Mouse (Mus musculus) C2C12 (cell line): Measurements from ENCODE around the gene Lmod2.

ENCODE experiments used
- CTCF ChIP-seq: IDR thresholded peaks from one replicate; pipeline ENCODE4 v1.5.1; 2011; ENCODE audit not compliant: control insufficient read depth, insufficient read depth, insufficient read length
- MAX ChIP-seq: IDR thresholded peaks from one replicate; pipeline ENCODE4 v1.6.1; 2011; ENCODE audit warnings: mild to moderate bottlenecking, control low read depth
- MYOD1 ChIP-seq: IDR thresholded peaks from one replicate; pipeline ENCODE4 v1.6.1; 2011; ENCODE audit warnings: low read depth; ENCODE audit not compliant: control insufficient read depth, insufficient read length

- TF ChIP-seq CTCF: no peak
- TF ChIP-seq MAX: no peak
- no peak for TF ChIP-seq MYOD1
Measured at GRCm38 (mm10) chr6:24572431-24572830, 25.1 kb upstream of the Lmod2 start.
